Mouse (Mus musculus) liver, embryonic 14.5 days (tissue): ENCODE measurements around the gene Fam187a.

ENCODE experiments used
- CTCF ChIP-seq: IDR thresholded peaks from 2 replicates; pipeline ENCODE4 v1.5.1; 2016; ENCODE audit warnings: antibody characterized with exemption, low read depth, control low read depth
- EP300 ChIP-seq: IDR thresholded peaks from 2 replicates; pipeline ENCODE4 v1.6.1; 2016; ENCODE audit warnings: antibody characterized with exemption, low read depth

DNA sequence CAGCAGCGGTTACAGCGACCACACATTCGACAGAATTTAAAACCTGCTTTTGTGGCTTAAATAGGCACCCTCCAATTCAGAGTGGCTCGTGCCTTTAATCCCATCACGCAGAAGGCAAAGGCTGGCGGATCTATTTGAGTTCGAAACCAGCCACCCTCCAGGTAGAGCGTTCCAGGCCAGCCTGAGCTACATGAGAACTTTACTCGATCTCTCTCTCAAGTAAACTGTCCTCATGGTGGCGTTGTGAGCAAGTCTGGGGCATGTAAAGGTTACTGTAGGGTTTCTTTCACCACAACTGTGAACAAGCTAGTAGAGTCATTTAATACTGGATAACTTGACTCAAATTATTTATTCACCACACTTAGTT is 40.4 kb downstream of the Fam187a start:
- TF ChIP-seq CTCF (peak; percentile 49), EP300 (no peak)
